Mouse (Mus musculus) midbrain, embryonic 11.5 days (tissue): ENCODE measurements around the gene Lyplal1. TPM values are rescaled to one million over a fixed set of nuclear protein-coding genes. Genes with fewer than 3 reads are reported as not detected.

Source experiments
- ATAC-seq: fragments of 200-750 bp; cut with Nextera tagmentation; 2 replicates; pipeline ENCODE4 v1.8.0; 2017; ENCODE audit warnings: moderate TSS enrichment, moderate library complexity; ENCODE audit not compliant: low FRiP score
- DNase-seq: peaks from one replicate; pipeline ENCODE4 v3.0.0; 2015; ENCODE audit warnings: low spot score; ENCODE audit errors: missing footprints
- H3K27ac ChIP-seq: fragments of 300-500 bp; sonication (generic); 2 replicates; pipeline ENCODE4 v1.5.1; 2014; ENCODE audit warnings: low read depth, low read length
- H3K27me3 ChIP-seq: fragments of 300-500 bp; sonication (generic); 2 replicates; pipeline ENCODE4 v1.6.1; 2014; ENCODE audit warnings: mild to moderate bottlenecking, low read length, moderate library complexity, mixed read lengths; ENCODE audit not compliant: control insufficient read depth, insufficient read depth
- H3K36me3 ChIP-seq: fragments of 300-500 bp; sonication (generic); 2 replicates; pipeline ENCODE4 v1.6.1; 2014; ENCODE audit warnings: mild to moderate bottlenecking, low read length, moderate library complexity, mixed read lengths; ENCODE audit not compliant: control insufficient read depth, insufficient read depth
- H3K4me1 ChIP-seq: fragments of 300-500 bp; sonication (generic); 2 replicates; pipeline ENCODE4 v1.6.1; 2014; ENCODE audit warnings: low read length; ENCODE audit not compliant: control insufficient read depth, insufficient read depth
- H3K4me2 ChIP-seq: fragments of 300-500 bp; sonication (generic); 2 replicates; pipeline ENCODE4 v1.6.1; 2014; ENCODE audit warnings: mild to moderate bottlenecking, moderate library complexity
- H3K4me3 ChIP-seq: fragments of 300-500 bp; sonication (generic); 2 replicates; pipeline ENCODE4 v1.5.1; 2014; ENCODE audit warnings: low read depth, low read length
- H3K9ac ChIP-seq: fragments of 300-500 bp; sonication (generic); 2 replicates; pipeline ENCODE4 v1.6.1; 2014; ENCODE audit warnings: low read length
- H3K9me3 ChIP-seq: fragments of 300-500 bp; sonication (generic); 2 replicates; pipeline ENCODE4 v1.6.1; 2016; ENCODE audit warnings: low read length; ENCODE audit not compliant: control insufficient read depth
- WGBS: fragments of 180-500 bp; shearing (Covaris S2); extraction: QIAGEN DNeasy Blood & Tissue Kit; methylation state at CpG from one replicate; pipeline ENCODE4 v1.1.7; 2014; 5-methylcytosine and 5-hydroxymethylcytosine counted together
- polyA plus RNA-seq: library from polyadenylated mRNA; unstranded; fragments of >200 nt; fragmentation: Nextera tagmentation; extraction: Ambion mirVana; gene quantifications from 2 replicates; pipeline ENCODE4 v1.2.1, GENCODE M21; 2014

Lyplal1 gene
- polyA plus RNA-seq, 1 experiment from 2014 or later, result 20.7 TPM

DNA sequence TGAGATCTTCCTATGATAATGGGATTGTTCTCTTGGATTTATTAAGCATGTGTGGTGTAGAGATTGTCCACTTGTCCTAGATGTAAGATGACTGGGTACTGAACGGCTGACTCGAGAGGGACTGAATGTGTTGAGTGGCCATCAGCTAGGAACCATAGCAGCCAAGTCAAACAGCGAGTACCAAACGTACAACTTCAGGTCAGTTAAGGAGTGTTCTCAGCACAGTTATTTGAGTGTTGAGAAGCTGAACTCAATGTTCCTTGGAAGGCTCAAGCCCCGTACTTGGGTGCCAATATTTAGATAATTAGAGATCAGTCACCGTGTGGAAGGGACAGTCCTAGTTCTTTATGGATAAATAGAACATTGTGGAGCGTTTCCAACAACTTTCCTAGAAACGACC, 11.8 kb upstream of the Lyplal1 start:
- H3K27ac ChIP-seq, result no peak overlapping the region
- H3K27me3 ChIP-seq, result no peaks in the 10 kb centered on the region
- no peak overlapping the region for H3K4me3 ChIP-seq
- no peak overlapping the region for H3K4me2 ChIP-seq
- no peak overlapping the region for H3K9ac ChIP-seq
- WGBS, result 89% methylated on average over 8 of the region's 8 CpGs
- no peaks in the 10 kb centered on the region for H3K9me3 ChIP-seq
- ATAC-seq (no peak), DNase-seq (no peak)
- H3K4me1 ChIP-seq, result peaks cover 4% of the 10 kb centered on the region
- H3K36me3 ChIP-seq, result no peaks in the 10 kb centered on the region

DNA sequence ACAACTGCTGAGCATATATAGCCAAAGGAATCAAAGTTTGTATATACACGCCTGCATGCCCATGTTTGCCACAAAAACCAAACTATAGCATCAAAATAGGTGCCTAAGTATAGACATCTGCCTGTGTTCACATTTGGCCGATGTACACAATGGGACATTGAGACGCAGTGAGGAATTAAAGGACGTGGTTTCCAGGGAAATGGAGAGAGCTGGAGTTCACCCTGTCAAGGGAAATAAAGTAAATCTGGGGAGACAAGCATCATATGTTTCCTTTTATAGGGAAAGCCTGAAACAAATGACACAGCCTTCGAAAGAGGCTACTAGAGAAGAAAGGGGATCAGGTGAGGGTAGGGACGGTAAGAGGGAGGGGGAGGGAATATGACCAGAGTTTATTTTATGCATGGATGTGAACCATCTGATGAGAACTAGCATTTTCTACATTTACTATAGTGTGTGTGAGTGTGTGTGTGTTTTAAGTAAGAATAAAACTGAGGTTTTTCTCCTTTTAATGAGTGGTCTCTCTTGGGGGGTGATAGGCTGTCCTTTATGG, 9.3 kb upstream of the Lyplal1 start:
- Histone ChIP-seq H3K27ac (no peak overlapping the region), H3K9ac (no peak overlapping the region), H3K36me3 (no peaks in the 10 kb centered on the region), H3K4me1 (peaks cover 4% of the 10 kb centered on the region), H3K4me3 (no peak overlapping the region), H3K9me3 (no peaks in the 10 kb centered on the region), H3K27me3 (no peaks in the 10 kb centered on the region), H3K4me2 (no peak overlapping the region)
- DNase-seq, result no peak
- WGBS, result 52% methylated on average over 6 of the region's 6 CpGs
- peak; percentile 62; the same call in 1 of the 2 replicates for ATAC-seq

DNA sequence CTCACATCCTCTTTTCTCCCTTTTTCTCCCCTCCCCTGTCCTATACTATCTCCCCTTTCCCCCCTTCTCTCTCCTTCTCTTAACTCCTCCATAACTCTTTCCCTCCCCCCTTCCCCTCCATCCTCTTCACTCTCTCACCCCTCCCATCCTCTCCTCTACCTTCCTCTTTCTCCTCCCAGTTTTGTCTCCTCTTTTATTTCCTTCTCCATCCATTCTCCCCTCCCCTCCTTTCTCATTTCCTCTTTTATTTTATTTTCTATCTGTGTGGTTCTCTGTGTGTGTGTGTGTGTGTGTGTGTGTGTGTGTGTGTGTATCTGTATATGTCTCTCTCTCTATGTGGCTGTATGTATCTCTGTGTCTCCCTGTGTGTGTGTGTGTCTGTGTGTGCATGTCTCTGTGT, 6.6 kb upstream of the Lyplal1 start:
- Histone ChIP-seq H3K27me3 (no peaks in the 10 kb centered on the region), H3K4me1 (peaks cover 4% of the 10 kb centered on the region), H3K9ac (no peak overlapping the region), H3K9me3 (no peaks in the 10 kb centered on the region), H3K27ac (no peak overlapping the region), H3K4me3 (no peak overlapping the region), H3K4me2 (no peak overlapping the region), H3K36me3 (no peaks in the 10 kb centered on the region)
- DNase-seq (no peak), ATAC-seq (no peak)

DNA sequence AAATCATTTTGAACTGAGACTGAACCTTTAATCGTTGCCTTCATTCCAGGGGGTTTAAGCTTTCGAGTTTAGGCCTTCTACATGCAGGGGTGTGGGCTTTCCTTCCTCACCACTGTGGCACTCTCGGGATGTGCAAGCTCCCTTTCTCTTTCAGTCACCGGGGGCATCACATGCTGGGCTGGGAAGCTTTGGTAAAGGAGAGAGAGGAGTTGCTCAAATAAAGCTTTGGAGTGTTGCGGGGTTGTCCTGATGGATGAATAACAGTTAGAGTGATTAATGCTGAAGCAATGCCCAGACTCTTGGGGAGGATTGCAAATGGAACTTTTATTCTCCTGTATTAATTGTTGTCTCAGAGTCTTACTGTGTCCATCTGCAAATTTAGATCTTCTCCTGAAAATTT, 2.7 kb upstream of the Lyplal1 start:
- ATAC-seq, result no peak
- Histone ChIP-seq H3K4me3 (no peak overlapping the region), H3K9ac (no peak overlapping the region), H3K36me3 (no peaks in the 10 kb centered on the region), H3K4me2 (no peak overlapping the region), H3K27me3 (no peaks in the 10 kb centered on the region), H3K27ac (no peak overlapping the region), H3K9me3 (no peaks in the 10 kb centered on the region), H3K4me1 (peaks cover 3% of the 10 kb centered on the region)
- no peak for DNase-seq
- 43% methylated on average over 5 of the region's 5 CpGs for WGBS

DNA sequence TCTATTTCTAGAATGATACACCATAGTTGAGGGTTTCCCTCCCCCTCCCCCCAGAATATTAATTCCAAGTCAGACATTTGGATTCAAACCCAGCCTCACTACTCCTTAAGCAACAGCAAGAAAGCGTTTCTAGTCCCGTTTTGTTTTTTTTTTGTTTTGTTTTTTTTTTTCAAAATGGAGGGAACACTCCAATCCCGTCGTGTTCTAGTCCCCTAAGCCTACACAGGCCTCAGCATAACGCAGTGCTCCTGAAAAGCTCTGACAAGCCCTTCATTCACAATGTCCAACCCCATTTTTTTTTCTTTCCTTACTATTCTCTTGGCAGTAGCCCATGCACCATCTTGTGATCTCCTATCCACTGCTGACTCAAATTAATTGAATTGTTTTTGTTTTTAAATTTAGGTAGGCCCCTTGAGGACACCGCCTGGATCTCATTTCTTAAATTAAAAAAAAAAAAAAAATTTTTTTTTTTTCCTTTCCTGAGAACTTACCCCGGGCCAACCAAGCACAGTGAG, 967 bp downstream of the Lyplal1 start:
- no peaks in the 10 kb centered on the region for H3K9me3 ChIP-seq
- no peak overlapping the region for H3K27ac ChIP-seq
- no peaks in the 10 kb centered on the region for H3K36me3 ChIP-seq
- DNase-seq (peak; percentile 69), ATAC-seq (no peak)
- peaks cover 3% of the 10 kb centered on the region for H3K4me1 ChIP-seq
- H3K4me3 ChIP-seq, result peak overlapping the region; percentile 73; the same call in 1 of the 2 replicates
- H3K4me2 ChIP-seq, result peak overlapping the region; percentile 66; the same call in 1 of the 2 replicates
- WGBS, result 79% methylated on average over 7 of the region's 7 CpGs
- H3K9ac ChIP-seq, result peak overlapping the region; percentile 89
- H3K27me3 ChIP-seq, result no peaks in the 10 kb centered on the region

DNA sequence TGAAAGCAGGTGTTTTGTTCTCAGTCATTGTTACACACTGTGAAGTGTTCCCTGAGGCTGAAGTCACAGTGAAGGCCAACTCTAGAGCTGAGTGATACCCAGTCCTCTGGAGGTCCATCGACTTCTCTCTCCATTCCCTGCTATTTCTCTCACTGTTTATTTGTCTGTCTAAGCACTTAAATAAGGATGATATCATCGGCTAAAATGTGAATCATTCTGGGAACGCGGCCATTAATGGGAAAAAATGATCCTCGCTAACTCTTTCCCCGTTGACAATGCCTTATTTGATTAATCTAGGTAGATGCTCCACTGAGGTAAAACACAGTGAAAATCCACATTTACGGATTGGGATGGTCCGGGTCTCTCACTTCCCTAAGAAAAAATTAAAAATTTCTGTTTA, 14.8 kb downstream of the Lyplal1 start:
- 96% methylated on average over 8 of the region's 8 CpGs for WGBS
- Histone ChIP-seq H3K27ac (no peak overlapping the region), H3K9ac (no peak overlapping the region), H3K9me3 (no peaks in the 10 kb centered on the region), H3K36me3 (no peaks in the 10 kb centered on the region), H3K4me2 (no peak overlapping the region), H3K4me1 (no peaks in the 10 kb centered on the region), H3K4me3 (no peak overlapping the region), H3K27me3 (no peaks in the 10 kb centered on the region)
- ATAC-seq (no peak), DNase-seq (no peak)

DNA sequence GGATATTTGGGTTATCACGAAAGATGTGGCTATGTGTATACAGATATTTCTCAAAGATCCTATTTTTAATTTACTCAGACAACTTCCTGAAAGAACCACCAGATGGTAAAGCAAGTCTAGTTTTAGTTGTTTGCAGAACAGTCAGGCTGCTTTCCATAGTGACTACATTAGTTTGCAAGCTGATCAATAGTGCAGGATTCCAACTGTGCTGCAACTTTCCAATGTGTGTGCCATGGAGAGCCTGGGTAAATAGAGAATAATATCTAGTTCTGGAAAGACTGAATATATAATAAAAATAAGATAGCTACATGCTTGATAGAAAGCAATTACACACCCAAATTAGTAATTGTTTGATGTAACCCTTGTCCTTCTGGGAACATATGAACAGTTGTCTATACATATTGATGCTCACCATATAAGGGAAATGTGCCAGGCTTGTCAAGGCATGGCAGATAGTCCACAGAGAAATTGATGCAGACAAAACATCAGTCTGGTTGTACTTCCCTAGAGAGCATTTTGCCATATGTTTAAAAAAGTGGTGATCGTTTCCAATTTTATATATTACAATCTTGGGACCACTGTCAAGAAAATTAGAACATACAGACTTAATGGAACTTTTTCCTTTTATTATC, 50.7 kb downstream of the Lyplal1 start:
- DNase-seq (no peak), ATAC-seq (no peak)
- no peaks in the 10 kb centered on the region for H3K36me3 ChIP-seq
- WGBS, result 95% methylated on average over 2 of the region's 2 CpGs
- H3K4me3 ChIP-seq, result no peak overlapping the region
- no peak overlapping the region for H3K4me2 ChIP-seq
- no peak overlapping the region for H3K27ac ChIP-seq
- no peaks in the 10 kb centered on the region for H3K4me1 ChIP-seq
- no peak overlapping the region for H3K9ac ChIP-seq
- H3K27me3 ChIP-seq, result no peaks in the 10 kb centered on the region
- H3K9me3 ChIP-seq, result no peaks in the 10 kb centered on the region

DNA sequence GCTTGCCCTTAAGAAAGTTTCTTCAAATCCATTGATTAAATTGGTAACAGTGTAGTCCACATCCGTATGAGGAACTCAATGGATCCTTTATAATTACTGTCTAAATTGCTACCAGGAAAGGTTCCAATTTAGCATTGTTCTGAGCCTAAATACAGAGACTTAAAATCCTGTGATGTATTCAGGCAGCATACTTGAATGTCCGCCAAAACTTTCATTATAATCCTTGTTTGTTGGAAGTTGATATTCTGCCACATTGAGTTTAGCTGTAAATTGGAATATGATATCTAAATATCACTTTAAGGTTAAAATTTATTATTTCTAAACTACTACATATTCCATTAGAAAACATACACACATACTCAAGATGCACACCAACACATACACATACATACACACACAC, 57.1 kb downstream of the Lyplal1 start:
- ATAC-seq (no peak), DNase-seq (no peak)
- 90% methylated on average over 2 of the region's 2 CpGs for WGBS
- Histone ChIP-seq H3K4me3 (no peak overlapping the region), H3K4me1 (no peaks in the 10 kb centered on the region), H3K27ac (no peak overlapping the region), H3K9me3 (no peaks in the 10 kb centered on the region), H3K4me2 (no peak overlapping the region), H3K36me3 (no peaks in the 10 kb centered on the region), H3K9ac (no peak overlapping the region), H3K27me3 (no peaks in the 10 kb centered on the region)

DNA sequence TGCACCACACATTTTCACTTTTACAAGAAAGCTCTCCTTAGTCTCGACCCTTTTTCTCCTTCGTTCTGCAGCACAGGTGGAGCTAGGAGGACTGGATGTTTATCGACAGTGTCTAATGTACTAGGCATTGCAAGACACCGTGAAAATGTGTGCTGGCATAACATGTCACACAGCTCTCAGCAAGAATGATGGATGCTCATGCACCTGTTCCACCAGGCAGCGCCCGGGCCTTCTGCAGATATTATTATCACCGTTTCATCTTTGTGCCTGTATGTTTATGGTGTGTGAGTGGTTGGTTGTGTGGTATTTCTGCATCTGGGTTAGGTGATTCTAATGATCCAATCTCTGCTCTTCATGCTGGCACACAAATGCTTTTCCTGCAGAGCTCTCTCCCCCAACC, 62.9 kb downstream of the Lyplal1 start:
- H3K9ac ChIP-seq, result no peak overlapping the region
- H3K4me3 ChIP-seq, result no peak overlapping the region
- H3K27ac ChIP-seq, result no peak overlapping the region
- H3K4me1 ChIP-seq, result no peaks in the 10 kb centered on the region
- 93% methylated on average over 7 of the region's 7 CpGs for WGBS
- ATAC-seq (no peak), DNase-seq (peak; percentile 14)
- H3K9me3 ChIP-seq, result no peaks in the 10 kb centered on the region
- H3K27me3 ChIP-seq, result no peaks in the 10 kb centered on the region
- no peak overlapping the region for H3K4me2 ChIP-seq
- no peaks in the 10 kb centered on the region for H3K36me3 ChIP-seq
